Comparison of ENCODE assay signal across 8 mouse cellular contexts in genomic region chr6:124492842-124493561, GRCm38 (mm10). TPM values are rescaled to one million over a fixed set of nuclear protein-coding genes. Genes with fewer than 3 reads are reported as not detected.
A peak's percentile ranks its signal among the peaks of the same experiment; 100 is the strongest.
DNase-seq lines count a peak whose midpoint lies in the region; ATAC-seq lines count a peak whose summit lies in the region.

Gene C1rl, plus strand, starts transcription at chr6:124493113.

- no peak within 1 kb of the TSS for H3K4me2 ChIP-seq in heart, embryonic 13.5 days
- no peak within 1 kb of the TSS for H3K4me2 ChIP-seq in kidney, embryonic 16.5 days (replicated peaks; ENCODE audit: low read depth, low read length)
- H3K4me2 ChIP-seq in liver, embryonic 11.5 days, result peak within 1 kb of the TSS; percentile 45

- H3K9me3 ChIP-seq in heart, embryonic 13.5 days, result no peaks in the 10 kb centered on the region
- H3K9me3 ChIP-seq in kidney, embryonic 16.5 days (ENCODE audit: low read length), result no peaks in the 10 kb centered on the region; the same call in 1 of the 2 replicates
- H3K9me3 ChIP-seq in liver, embryonic 11.5 days (ENCODE audit: control insufficient read depth, low read length), result no peaks in the 10 kb centered on the region

- H3K36me3 ChIP-seq in heart, embryonic 13.5 days, result no peaks in the 10 kb centered on the region
- H3K36me3 ChIP-seq in kidney, embryonic 16.5 days (ENCODE audit: insufficient read depth, low read length), result no peaks in the 10 kb centered on the region
- no peaks in the 10 kb centered on the region for H3K36me3 ChIP-seq in liver, embryonic 11.5 days (ENCODE audit: control insufficient read depth, insufficient read depth, low read length)

- peak; percentile 65 for DNase-seq in CD4-positive, CD25-positive, alpha-beta regulatory T cell, adult 2 months (ENCODE audit: low read depth, low spot score)
- DNase-seq in fibroblast of lung, adult 2 months (ENCODE audit: low read depth), result peak; percentile 87
- peak; percentile 71 for DNase-seq in liver, embryonic 11.5 days (ENCODE audit: low spot score)
- DNase-seq in spleen, postnatal 36 days (ENCODE audit: low spot score in 2 of 2), result peak; percentile 45 to 63

- no peak within 1 kb of the TSS for H3K9ac ChIP-seq in heart, embryonic 13.5 days
- H3K9ac ChIP-seq in kidney, embryonic 16.5 days (replicated peaks; ENCODE audit: low read length), result no peak within 1 kb of the TSS
- peak within 1 kb of the TSS; percentile 51 for H3K9ac ChIP-seq in liver, embryonic 11.5 days (ENCODE audit: low read depth, low read length)

- H3K4me3 ChIP-seq in brown adipose tissue, adult 24 weeks (ENCODE audit: insufficient read depth, low read depth, low read length), result peak within 1 kb of the TSS; percentile 30; the same call in 1 of the 2 replicates
- H3K4me3 ChIP-seq in heart, embryonic 13.5 days, result no peak within 1 kb of the TSS
- H3K4me3 ChIP-seq in kidney, embryonic 16.5 days (ENCODE audit: low read length), result no peak within 1 kb of the TSS
- H3K4me3 ChIP-seq in liver, embryonic 11.5 days (ENCODE audit: low read depth, low read length), result peak within 1 kb of the TSS; percentile 8; the same call in 1 of the 2 replicates

- H3K27ac ChIP-seq in brown adipose tissue, adult 24 weeks (replicated peaks; ENCODE audit: low read depth, low read length), result peak within 1 kb of the TSS; percentile 88
- H3K27ac ChIP-seq in heart, embryonic 13.5 days (replicated peaks), result no peak within 1 kb of the TSS
- H3K27ac ChIP-seq in kidney, embryonic 16.5 days (ENCODE audit: low read length), result peak within 1 kb of the TSS; percentile 27
- H3K27ac ChIP-seq in liver, embryonic 11.5 days (ENCODE audit: low read depth, low read length), result peak within 1 kb of the TSS; percentile 41

- 39% methylated on average over 4 of the region's 4 CpGs for WGBS in heart, embryonic 13.5 days
- WGBS in kidney, embryonic 16.5 days, result 40% methylated on average over 2 of the region's 4 CpGs
- WGBS in liver, embryonic 11.5 days, result 29% methylated on average over 2 of the region's 4 CpGs

- peak; percentile 54; the same call in 1 of the 2 replicates for ATAC-seq in heart, embryonic 13.5 days (ENCODE audit: extremely low read depth, insufficient number of reproducible peaks, low FRiP score, low TSS enrichment)
- peak; percentile 95 for ATAC-seq in kidney, embryonic 16.5 days (ENCODE audit: low FRiP score, low TSS enrichment)
- ATAC-seq in liver, embryonic 11.5 days (replicated peaks; ENCODE audit: low FRiP score), result peak; percentile 91
- peak; percentile 78 for ATAC-seq in monocyte, adult 5-6 weeks (replicated peaks; ENCODE audit: insufficient number of reproducible peaks, low FRiP score, low TSS enrichment, poor library complexity, severe bottlenecking)

- H3K27me3 ChIP-seq in heart, embryonic 13.5 days (replicated peaks), result no peaks in the 10 kb centered on the region
- H3K27me3 ChIP-seq in kidney, embryonic 16.5 days (ENCODE audit: insufficient read depth, low read length), result no peaks in the 10 kb centered on the region
- no peaks in the 10 kb centered on the region for H3K27me3 ChIP-seq in liver, embryonic 11.5 days (replicated peaks; ENCODE audit: control insufficient read depth, insufficient read depth, low read length)

- H3K4me1 ChIP-seq in brown adipose tissue, adult 24 weeks (ENCODE audit: control insufficient read depth, insufficient read depth, insufficient read length, low read length), result peaks cover 6% of the 10 kb centered on the region
- peaks cover 2% of the 10 kb centered on the region; the same call in 1 of the 2 replicates for H3K4me1 ChIP-seq in heart, embryonic 13.5 days
- peaks cover 4% of the 10 kb centered on the region; the same call in 1 of the 2 replicates for H3K4me1 ChIP-seq in kidney, embryonic 16.5 days (ENCODE audit: insufficient read depth, low read length)
- H3K4me1 ChIP-seq in liver, embryonic 11.5 days (replicated peaks; ENCODE audit: control insufficient read depth, insufficient read depth, low read length), result peaks cover 9% of the 10 kb centered on the region

RNA-seq across cellular contexts. Expression of gene C1rl, which starts in this region (rescaled TPM):
- 15.6 and 18.9 TPM in 2 replicates for polyA plus RNA-seq in brown adipose tissue, adult 24 weeks (2012; ENCODE audit: insufficient read depth, insufficient read length, missing spikeins)
- 0.46 and 0.52 TPM in 2 replicates for polyA plus RNA-seq in heart, embryonic 13.5 days (2015; fragmentation: Nextera tagmentation; extraction: Ambion mirVana)
- polyA plus RNA-seq in kidney, embryonic 16.5 days (2015; fragmentation: Nextera tagmentation; extraction: Ambion mirVana), result 1.8 and 2.2 TPM in 2 replicates
- 4.1 and 4.4 TPM in 2 replicates for polyA plus RNA-seq in liver, embryonic 11.5 days (2014; fragmentation: Nextera tagmentation; extraction: Ambion mirVana)
- 0.19 to 0.21 TPM (median 0.19 TPM) in 3 replicates for total RNA-seq in monocyte, adult 5-6 weeks (2017)

Comparison
In these comparisons a context has a peak if more than half of its experiments do, and no peak if none do; other contexts are left out.
1. Peak in ATAC-seq in heart, embryonic 13.5 days; RNA of the gene not detected or under 1 TPM.
2. Peak in ATAC-seq in monocyte, adult 5-6 weeks; RNA of the gene not detected or under 1 TPM.
3. H3K4me3 ChIP-seq: peak in brown adipose tissue, adult 24 weeks (single experiment) and liver, embryonic 11.5 days (single experiment); none in heart, embryonic 13.5 days (single experiment) and kidney, embryonic 16.5 days (single experiment).
4. Peak in every context shown above with its lines, with median percentiles within 50 percentile points of each other: DNase-seq and ATAC-seq.